Mouse (Mus musculus): ENCODE measurements at regions not wholly inside any gene's neighbourhood (a gene's known extent, or its start where the extent isn't known, plus 50 kb on each side); places are given as distances from the start of the nearest gene placed in this dataset.

GRCm38 (mm10) chr12:16477572-16477971, 133.2 kb downstream of the Lpin1 start:
- H3K4me1 ChIP-seq (replicated peaks; ENCODE audit: control insufficient read depth, insufficient read depth, low read length) = no peaks in the 10 kb centered on the region
- no peaks in the 10 kb centered on the region for H3K9me3 ChIP-seq (ENCODE audit: control insufficient read depth, low read length)
- no peak for DNase-seq (ENCODE audit: low spot score)
- H3K27me3 ChIP-seq (replicated peaks; ENCODE audit: control insufficient read depth, insufficient read depth, low read length) = no peaks in the 10 kb centered on the region
- no peak overlapping the region for H3K9ac ChIP-seq (ENCODE audit: low read depth, low read length)
- no peak overlapping the region for H3K4me3 ChIP-seq (ENCODE audit: low read depth, low read length)
- WGBS = 74% methylated on average over 2 of the region's 2 CpGs
- no peaks in the 10 kb centered on the region for H3K36me3 ChIP-seq (ENCODE audit: control insufficient read depth, insufficient read depth, low read length)
- H3K4me2 ChIP-seq = no peak overlapping the region
- H3K27ac ChIP-seq (ENCODE audit: low read depth, low read length) = no peak overlapping the region
- no peak for ATAC-seq (replicated peaks; ENCODE audit: low FRiP score)

GRCm38 (mm10) chr12:16474361-16475080, 136.2 kb downstream of the Lpin1 start:
- no peak overlapping the region for H3K4me3 ChIP-seq (ENCODE audit: low read depth, low read length)
- no peak overlapping the region for H3K9ac ChIP-seq (ENCODE audit: low read depth, low read length)
- DNase-seq (ENCODE audit: low spot score) (no peak), ATAC-seq (replicated peaks; ENCODE audit: low FRiP score) (no peak)
- H3K27ac ChIP-seq (ENCODE audit: low read depth, low read length) = no peak overlapping the region
- no peaks in the 10 kb centered on the region for H3K9me3 ChIP-seq (ENCODE audit: control insufficient read depth, low read length)
- 63% methylated on average over 4 of the region's 4 CpGs for WGBS
- H3K36me3 ChIP-seq (ENCODE audit: control insufficient read depth, insufficient read depth, low read length) = no peaks in the 10 kb centered on the region
- no peak overlapping the region for H3K4me2 ChIP-seq
- H3K27me3 ChIP-seq (replicated peaks; ENCODE audit: control insufficient read depth, insufficient read depth, low read length) = no peaks in the 10 kb centered on the region
- H3K4me1 ChIP-seq (replicated peaks; ENCODE audit: control insufficient read depth, insufficient read depth, low read length) = no peaks in the 10 kb centered on the region

GRCm38 (mm10) chr12:16457419-16457818, 153.3 kb downstream of the Lpin1 start:
- no peaks in the 10 kb centered on the region for H3K9me3 ChIP-seq (ENCODE audit: control insufficient read depth, low read length)
- 76% methylated on average over 6 of the region's 6 CpGs for WGBS
- H3K4me1 ChIP-seq (replicated peaks; ENCODE audit: control insufficient read depth, insufficient read depth, low read length) = no peaks in the 10 kb centered on the region

GRCm38 (mm10) chr12:16450771-16451435, 159.9 kb downstream of the Lpin1 start:
- no peaks in the 10 kb centered on the region for H3K36me3 ChIP-seq (ENCODE audit: control insufficient read depth, insufficient read depth, low read length)
- 51% methylated on average over 3 of the region's 3 CpGs for WGBS
- H3K9me3 ChIP-seq (ENCODE audit: control insufficient read depth, low read length) = no peaks in the 10 kb centered on the region
- no peaks in the 10 kb centered on the region for H3K27me3 ChIP-seq (replicated peaks; ENCODE audit: control insufficient read depth, insufficient read depth, low read length)
- H3K4me2 ChIP-seq = no peak overlapping the region
- no peak overlapping the region for H3K27ac ChIP-seq (ENCODE audit: low read depth, low read length)
- H3K9ac ChIP-seq (ENCODE audit: low read depth, low read length) = no peak overlapping the region
- ATAC-seq (replicated peaks; ENCODE audit: low FRiP score) (no peak), DNase-seq (ENCODE audit: low spot score) (no peak)
- H3K4me3 ChIP-seq (ENCODE audit: low read depth, low read length) = no peak overlapping the region
- no peaks in the 10 kb centered on the region for H3K4me1 ChIP-seq (replicated peaks; ENCODE audit: control insufficient read depth, insufficient read depth, low read length)

More at GRCm38 (mm10) chr12:16457419-16457818, 153.3 kb downstream of the Lpin1 start:
- no peak for DNase-seq (ENCODE audit: low spot score)
- Histone ChIP-seq H3K27me3 (replicated peaks; ENCODE audit: control insufficient read depth, insufficient read depth, low read length) (no peaks in the 10 kb centered on the region), H3K27ac (ENCODE audit: low read depth, low read length) (no peak overlapping the region), H3K9ac (ENCODE audit: low read depth, low read length) (no peak overlapping the region), H3K36me3 (ENCODE audit: control insufficient read depth, insufficient read depth, low read length) (no peaks in the 10 kb centered on the region), H3K4me3 (ENCODE audit: low read depth, low read length) (no peak overlapping the region), H3K4me2 (no peak overlapping the region)
- ATAC-seq (replicated peaks; ENCODE audit: low FRiP score) = no peak

GRCm38 (mm10) chr12:16438717-16439116, 172.0 kb downstream of the Lpin1 start:
- no peaks in the 10 kb centered on the region for H3K9me3 ChIP-seq (ENCODE audit: control insufficient read depth, low read length)
- H3K9ac ChIP-seq (ENCODE audit: low read depth, low read length) = no peak overlapping the region
- no peak overlapping the region for H3K27ac ChIP-seq (ENCODE audit: low read depth, low read length)
- no peaks in the 10 kb centered on the region for H3K4me1 ChIP-seq (replicated peaks; ENCODE audit: control insufficient read depth, insufficient read depth, low read length)
- H3K36me3 ChIP-seq (ENCODE audit: control insufficient read depth, insufficient read depth, low read length) = no peaks in the 10 kb centered on the region
- DNase-seq (ENCODE audit: low spot score) = no peak
- H3K4me2 ChIP-seq = no peak overlapping the region
- 86% methylated on average over 5 of the region's 5 CpGs for WGBS
- H3K27me3 ChIP-seq (replicated peaks; ENCODE audit: control insufficient read depth, insufficient read depth, low read length) = no peaks in the 10 kb centered on the region
- no peak for ATAC-seq (replicated peaks; ENCODE audit: low FRiP score)
- no peak overlapping the region for H3K4me3 ChIP-seq (ENCODE audit: low read depth, low read length)

- H3K36me3 ChIP-seq (ENCODE audit: control insufficient read depth, insufficient read depth, low read length) = no peaks in the 10 kb centered on the region
- DNase-seq (ENCODE audit: low spot score) = no peak
These were observed 173.8 kb downstream of the Lpin1 start for GRCm38 (mm10) chr12:16436961-16437360.

GRCm38 (mm10) chr12:16436255-16436654, 174.5 kb downstream of the Lpin1 start:
- Histone ChIP-seq H3K4me1 (replicated peaks; ENCODE audit: control insufficient read depth, insufficient read depth, low read length) (no peaks in the 10 kb centered on the region), H3K4me2 (no peak overlapping the region), H3K9ac (ENCODE audit: low read depth, low read length) (no peak overlapping the region), H3K27me3 (replicated peaks; ENCODE audit: control insufficient read depth, insufficient read depth, low read length) (no peaks in the 10 kb centered on the region), H3K9me3 (ENCODE audit: control insufficient read depth, low read length) (no peaks in the 10 kb centered on the region), H3K4me3 (ENCODE audit: low read depth, low read length) (no peak overlapping the region), H3K27ac (ENCODE audit: low read depth, low read length) (no peak overlapping the region), H3K36me3 (ENCODE audit: control insufficient read depth, insufficient read depth, low read length) (no peaks in the 10 kb centered on the region)
- ATAC-seq (replicated peaks; ENCODE audit: low FRiP score) (no peak), DNase-seq (ENCODE audit: low spot score) (no peak)
- 64% methylated on average over 1 of the region's 1 CpGs for WGBS

More at GRCm38 (mm10) chr12:16436961-16437360, 173.8 kb downstream of the Lpin1 start:
- no peak overlapping the region for H3K4me3 ChIP-seq (ENCODE audit: low read depth, low read length)
- H3K27ac ChIP-seq (ENCODE audit: low read depth, low read length) = no peak overlapping the region
- no peak overlapping the region for H3K4me2 ChIP-seq
- H3K9me3 ChIP-seq (ENCODE audit: control insufficient read depth, low read length) = no peaks in the 10 kb centered on the region
- H3K4me1 ChIP-seq (replicated peaks; ENCODE audit: control insufficient read depth, insufficient read depth, low read length) = no peaks in the 10 kb centered on the region
- 83% methylated on average over 1 of the region's 1 CpGs for WGBS
- no peak for ATAC-seq (replicated peaks; ENCODE audit: low FRiP score)
- no peaks in the 10 kb centered on the region for H3K27me3 ChIP-seq (replicated peaks; ENCODE audit: control insufficient read depth, insufficient read depth, low read length)
- no peak overlapping the region for H3K9ac ChIP-seq (ENCODE audit: low read depth, low read length)

GRCm38 (mm10) chr12:16434739-16435138, 176.0 kb downstream of the Lpin1 start:
- WGBS = 86% methylated on average over 1 of the region's 1 CpGs
- no peak for ATAC-seq (replicated peaks; ENCODE audit: low FRiP score)
- H3K27me3 ChIP-seq (replicated peaks; ENCODE audit: control insufficient read depth, insufficient read depth, low read length) = no peaks in the 10 kb centered on the region

GRCm38 (mm10) chr12:16434225-16434624, 176.5 kb downstream of the Lpin1 start:
- DNase-seq (ENCODE audit: low spot score) (no peak), ATAC-seq (replicated peaks; ENCODE audit: low FRiP score) (no peak)
- no peak overlapping the region for H3K27ac ChIP-seq (ENCODE audit: low read depth, low read length)
- 64% methylated on average over 1 of the region's 1 CpGs for WGBS
- H3K4me1 ChIP-seq (replicated peaks; ENCODE audit: control insufficient read depth, insufficient read depth, low read length) = no peaks in the 10 kb centered on the region
- H3K4me3 ChIP-seq (ENCODE audit: low read depth, low read length) = no peak overlapping the region
- no peaks in the 10 kb centered on the region for H3K27me3 ChIP-seq (replicated peaks; ENCODE audit: control insufficient read depth, insufficient read depth, low read length)
- no peak overlapping the region for H3K4me2 ChIP-seq
- no peaks in the 10 kb centered on the region for H3K36me3 ChIP-seq (ENCODE audit: control insufficient read depth, insufficient read depth, low read length)
- no peaks in the 10 kb centered on the region for H3K9me3 ChIP-seq (ENCODE audit: control insufficient read depth, low read length)
- H3K9ac ChIP-seq (ENCODE audit: low read depth, low read length) = no peak overlapping the region

More at GRCm38 (mm10) chr12:16434739-16435138, 176.0 kb downstream of the Lpin1 start:
- no peak overlapping the region for H3K4me2 ChIP-seq
- DNase-seq (ENCODE audit: low spot score) = no peak
- no peaks in the 10 kb centered on the region for H3K36me3 ChIP-seq (ENCODE audit: control insufficient read depth, insufficient read depth, low read length)
- H3K27ac ChIP-seq (ENCODE audit: low read depth, low read length) = no peak overlapping the region
- H3K4me3 ChIP-seq (ENCODE audit: low read depth, low read length) = no peak overlapping the region
- H3K4me1 ChIP-seq (replicated peaks; ENCODE audit: control insufficient read depth, insufficient read depth, low read length) = no peaks in the 10 kb centered on the region
- H3K9me3 ChIP-seq (ENCODE audit: control insufficient read depth, low read length) = no peaks in the 10 kb centered on the region
- no peak overlapping the region for H3K9ac ChIP-seq (ENCODE audit: low read depth, low read length)
